Mouse (Mus musculus): ENCODE data around the gene Eif4a2. TPM values are rescaled to one million over a fixed set of nuclear protein-coding genes. Genes with fewer than 3 reads are reported as not detected.

Gene Eif4a2
- total and polyA plus RNA-seq, 3 experiments, result 358 to 660 (median 475) TPM

DNA sequence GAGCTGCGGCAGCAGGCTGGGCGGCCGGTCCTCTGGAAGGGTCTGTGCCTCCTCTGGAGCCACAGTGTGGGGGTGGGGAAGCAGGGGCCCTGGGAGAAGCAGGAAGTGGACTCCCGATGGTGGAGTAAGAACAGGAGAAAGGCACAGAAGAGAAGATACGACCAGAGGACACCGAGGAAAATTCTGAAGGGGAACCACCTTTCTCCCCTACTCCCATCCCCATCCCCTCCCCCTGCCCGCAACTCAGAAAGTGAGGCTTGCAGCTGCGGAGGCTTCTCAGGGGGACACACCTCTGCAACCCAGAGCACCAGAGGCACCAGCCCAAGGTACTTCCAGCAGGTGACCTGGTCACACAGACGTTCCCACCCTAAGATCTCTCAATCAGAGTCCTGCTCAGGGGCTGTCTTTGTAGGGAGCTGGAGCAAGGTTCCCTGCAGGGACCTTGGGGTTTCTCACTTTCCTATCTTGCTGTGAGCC, 7.1 kb upstream of the Eif4a2 start:
- dilution Hi-C loops (cut with MboI; ENCODE audit: extremely low pct_ligation_motif_present, extremely low pct_unique_long_range_greater_than_20kb, low sequenced_read_pairs), result no loop called here
- no peak overlapping the region for H3K4me2 ChIP-seq (ENCODE audit: insufficient read depth, low read depth, poor library complexity, severe bottlenecking)

DNA sequence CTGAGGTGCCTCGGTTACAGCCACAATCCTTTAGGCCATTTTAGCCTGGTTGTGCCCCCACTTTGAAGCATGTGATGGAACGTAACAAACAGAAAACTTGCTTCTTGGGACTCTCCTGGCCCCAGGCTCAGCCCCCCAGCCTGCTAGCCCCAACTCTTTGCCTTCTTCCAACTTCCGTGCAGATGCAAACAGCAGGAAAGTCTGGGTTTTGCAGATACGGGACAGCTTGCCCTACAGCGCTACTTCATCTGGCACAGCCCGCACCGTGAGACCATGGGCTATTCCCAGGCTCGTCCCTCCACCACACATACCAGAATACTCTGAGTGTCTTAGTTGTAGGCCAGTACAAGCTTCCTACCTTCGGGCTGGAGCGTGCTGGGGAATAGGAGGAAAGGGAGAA, 6.6 kb upstream of the Eif4a2 start:
- Histone ChIP-seq H3K4me1 (ENCODE audit: control insufficient read depth in 1 of 2, insufficient read depth in 2 of 2) (peaks cover 7 to 56% of the 10 kb centered on the region in 2 experiments), H3K4me2 (ENCODE audit: insufficient read depth, low read depth, poor library complexity, severe bottlenecking) (no peak overlapping the region), H3K4me3 (replicated peaks in 1 of 3; ENCODE audit: low read depth in 2 of 3, low read length in 2 of 3, poor library complexity in 1 of 3) (no peak overlapping the region)

More for the DNA sequence above, 7.1 kb upstream of the Eif4a2 start:
- Histone ChIP-seq H3K9ac (ENCODE audit: insufficient read depth, low read depth) (no peak overlapping the region), H3K4me3 (replicated peaks in 1 of 3; ENCODE audit: low read depth in 2 of 3, low read length in 2 of 3, poor library complexity in 1 of 3) (no peak overlapping the region), H3K79me2 (replicated peaks; ENCODE audit: control insufficient read depth, extremely low read depth, insufficient read depth, poor library complexity, severe bottlenecking) (no peaks in the 10 kb centered on the region), H3K4me1 (ENCODE audit: control insufficient read depth in 1 of 2, insufficient read depth in 2 of 2) (peaks cover 7 to 56% of the 10 kb centered on the region in 2 experiments), H3K27me3 (replicated peaks) (no peaks in the 10 kb centered on the region), H3K36me3 (replicated peaks in 1 of 2; ENCODE audit: control insufficient read depth in 1 of 2, insufficient read depth in 1 of 2, low read length in 1 of 2) (peaks cover 0 to 17% of the 10 kb centered on the region in 2 experiments), H3K9me3 (replicated peaks; ENCODE audit: low read length) (no peaks in the 10 kb centered on the region), H3K27ac (ENCODE audit: insufficient read depth, low read depth) (no peak overlapping the region)
- no peak for DNase-seq (ENCODE audit: extremely low read depth)
- in situ Hi-C loops (cut with MboI; ENCODE audit: low pct_ligation_motif_present, low pct_unique_long_range_greater_than_20kb, low sequenced_read_pairs), result no loop called here
- TF ChIP-seq MXI1 (IDR thresholded peaks at IDR 0.05; ENCODE audit: low read depth, low read length) (no peak), GABPA (IDR thresholded peaks at IDR 0.05; ENCODE audit: insufficient replicate concordance, low read depth, low read length) (no peak), KAT2A (IDR thresholded peaks at IDR 0.05; ENCODE audit: insufficient replicate concordance, low read length) (no peak), RAD21 (IDR thresholded peaks at IDR 0.05; ENCODE audit: low read depth, low read length) (no peak)

DNA sequence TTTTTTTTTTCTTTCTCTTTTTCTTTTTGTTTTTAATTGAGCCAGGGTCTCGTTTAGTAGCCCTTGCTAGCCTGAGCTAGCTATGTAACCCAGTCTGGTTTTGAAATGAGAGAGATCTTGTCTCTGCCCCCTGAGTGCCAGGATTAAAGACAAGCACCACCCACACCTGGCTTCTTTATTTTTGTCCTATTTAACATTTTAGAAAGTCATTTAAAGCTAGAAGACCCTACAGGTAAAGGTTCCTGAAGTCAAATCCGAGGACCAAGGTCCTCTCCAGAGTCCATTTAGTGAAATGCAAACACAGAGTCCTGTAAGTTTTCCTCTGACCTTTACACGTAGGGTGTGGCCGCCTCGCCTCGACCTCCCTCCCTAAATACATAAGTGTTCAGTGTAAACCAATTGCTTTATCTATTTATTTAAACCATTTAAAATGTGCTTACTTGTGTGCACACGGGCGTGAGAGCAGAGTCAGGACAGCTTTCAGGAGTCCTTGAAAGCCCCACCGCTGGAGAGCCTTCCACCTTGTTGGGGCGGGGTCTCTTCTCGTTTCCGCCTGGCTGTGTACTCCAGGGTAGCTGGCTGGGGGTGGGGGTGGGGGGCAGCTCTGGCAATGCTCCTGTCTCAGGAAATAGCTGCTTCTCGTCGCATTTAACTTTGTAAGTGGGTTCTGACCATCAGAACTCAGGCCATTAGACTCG, 4.8 kb upstream of the Eif4a2 start:
- in situ Hi-C loops (cut with MboI; ENCODE audit: low pct_ligation_motif_present, low pct_unique_long_range_greater_than_20kb, low sequenced_read_pairs), result no loop called here
- TF ChIP-seq TCF12 (IDR thresholded peaks at IDR 0.05; ENCODE audit: low read depth, low read length), result peak; percentile 58
- peak; percentile 55 for TF ChIP-seq ELF1 (IDR thresholded peaks at IDR 0.05; ENCODE audit: low read depth, low read length)
- peak; percentile 70; the same call in 1 of the 2 replicates for TF ChIP-seq MAZ (IDR thresholded peaks at IDR 0.05; ENCODE audit: low read depth, low read length)
- TF ChIP-seq IRF4 (IDR thresholded peaks at IDR 0.05; ENCODE audit: low read depth, low read length), result peak; percentile 47; the same call in 1 of the 2 replicates
- no peak for TF ChIP-seq CTCF (conservative IDR thresholded peaks at IDR 0.05 in 1 of 2, IDR thresholded peaks at IDR 0.05 in 1 of 2; ENCODE audit: low read depth in 2 of 2, low read length in 2 of 2)
- TF ChIP-seq NELFE (IDR thresholded peaks at IDR 0.05; ENCODE audit: low read depth, low read length), result peak; percentile 29; the same call in 1 of the 2 replicates
- TF ChIP-seq BHLHE40 (IDR thresholded peaks at IDR 0.05; ENCODE audit: low read depth, low read length), result peak; percentile 49; the same call in 1 of the 2 replicates
- TF ChIP-seq CHD1 (IDR thresholded peaks at IDR 0.05; ENCODE audit: low read depth, low read length), result peak; percentile 91
- peak; percentile 70 for TF ChIP-seq POLR2A (IDR thresholded peaks at IDR 0.05; ENCODE audit: low read depth, low read length)
- TF ChIP-seq EP300 (IDR thresholded peaks at IDR 0.05; ENCODE audit: low read length), result 0 out of 2 replicates have a peak, but pooled peaks have one; percentile 4
- no peak for TF ChIP-seq USF1 (IDR thresholded peaks at IDR 0.05; ENCODE audit: low read depth, low read length)
- TF ChIP-seq RCOR1 (conservative IDR thresholded peaks at IDR 0.05; ENCODE audit: low read depth, low read length), result 0 out of 2 replicates have a peak, but pooled peaks have one; percentile 39
- peak; percentile 47 for TF ChIP-seq HCFC1 (IDR thresholded peaks at IDR 0.05; ENCODE audit: low read depth, low read length)
- TF ChIP-seq GABPA (IDR thresholded peaks at IDR 0.05; ENCODE audit: insufficient replicate concordance, low read depth, low read length), result no peak
- 0 out of 2 replicates have a peak, but pooled peaks have one; percentile 10 for TF ChIP-seq ETS1 (conservative IDR thresholded peaks at IDR 0.05; ENCODE audit: low read depth, low read length)
- TF ChIP-seq CHD2 (IDR thresholded peaks at IDR 0.05; ENCODE audit: low read length), result peak; percentile 81
- peak; percentile 51 for TF ChIP-seq ZNF384 (IDR thresholded peaks at IDR 0.05; ENCODE audit: low read depth, low read length)

More for the DNA sequence above, 6.6 kb upstream of the Eif4a2 start:
- Histone ChIP-seq H3K27ac (ENCODE audit: insufficient read depth, low read depth) (no peak overlapping the region), H3K27me3 (replicated peaks) (no peaks in the 10 kb centered on the region), H3K79me2 (replicated peaks; ENCODE audit: control insufficient read depth, extremely low read depth, insufficient read depth, poor library complexity, severe bottlenecking) (no peaks in the 10 kb centered on the region), H3K9me3 (replicated peaks; ENCODE audit: low read length) (no peaks in the 10 kb centered on the region), H3K36me3 (replicated peaks in 1 of 2; ENCODE audit: control insufficient read depth in 1 of 2, insufficient read depth in 1 of 2, low read length in 1 of 2) (peaks cover 0 to 17% of the 10 kb centered on the region in 2 experiments), H3K9ac (ENCODE audit: insufficient read depth, low read depth) (no peak overlapping the region)
- no peak for TF ChIP-seq ZKSCAN1 (IDR thresholded peaks at IDR 0.05; ENCODE audit: borderline replicate concordance, low read depth, low read length)
- no peak for TF ChIP-seq CTCF (conservative IDR thresholded peaks at IDR 0.05 in 1 of 2, IDR thresholded peaks at IDR 0.05 in 1 of 2; ENCODE audit: low read depth in 2 of 2, low read length in 2 of 2)
- no peak for TF ChIP-seq ETS1 (conservative IDR thresholded peaks at IDR 0.05; ENCODE audit: low read depth, low read length)
- TF ChIP-seq SMC3 (IDR thresholded peaks at IDR 0.05; ENCODE audit: low read depth, low read length), result no peak
- no peak for TF ChIP-seq RCOR1 (conservative IDR thresholded peaks at IDR 0.05; ENCODE audit: low read depth, low read length)
- TF ChIP-seq NRF1 (IDR thresholded peaks at IDR 0.05; ENCODE audit: low read depth, low read length), result no peak
- TF ChIP-seq KAT2A (IDR thresholded peaks at IDR 0.05; ENCODE audit: insufficient replicate concordance, low read length), result no peak
- TF ChIP-seq EP300 (IDR thresholded peaks at IDR 0.05; ENCODE audit: low read length), result no peak
- TF ChIP-seq IRF4 (IDR thresholded peaks at IDR 0.05; ENCODE audit: low read depth, low read length), result no peak
- no peak for TF ChIP-seq TBP (conservative IDR thresholded peaks at IDR 0.05; ENCODE audit: low read depth, low read length)
- no peak for TF ChIP-seq SIN3A (IDR thresholded peaks at IDR 0.05; ENCODE audit: low read length)
- in situ Hi-C loops (cut with MboI; ENCODE audit: low pct_ligation_motif_present, low pct_unique_long_range_greater_than_20kb, low sequenced_read_pairs), result no loop called here
- dilution Hi-C loops (cut with MboI; ENCODE audit: extremely low pct_ligation_motif_present, extremely low pct_unique_long_range_greater_than_20kb, low sequenced_read_pairs), result no loop called here
- no peak for DNase-seq (ENCODE audit: extremely low read depth)

More for the DNA sequence above, 4.8 kb upstream of the Eif4a2 start:
- H3K4me2 ChIP-seq (ENCODE audit: insufficient read depth, low read depth, poor library complexity, severe bottlenecking), result peak overlapping the region; percentile 92
- H3K9me3 ChIP-seq (replicated peaks; ENCODE audit: low read length), result no peaks in the 10 kb centered on the region
- no peaks in the 10 kb centered on the region for H3K27me3 ChIP-seq (replicated peaks)
- H3K4me3 ChIP-seq (replicated peaks in 1 of 3; ENCODE audit: low read depth in 2 of 3, low read length in 2 of 3, poor library complexity in 1 of 3), result peak overlapping the region; percentile 50 to 70 (median 64)
- H3K79me2 ChIP-seq (replicated peaks; ENCODE audit: control insufficient read depth, extremely low read depth, insufficient read depth, poor library complexity, severe bottlenecking), result no peaks in the 10 kb centered on the region
- peak overlapping the region; percentile 54 for H3K27ac ChIP-seq (ENCODE audit: insufficient read depth, low read depth)
- H3K36me3 ChIP-seq (replicated peaks in 1 of 2; ENCODE audit: control insufficient read depth in 1 of 2, insufficient read depth in 1 of 2, low read length in 1 of 2), result peaks cover 0 to 16% of the 10 kb centered on the region in 2 experiments
- dilution Hi-C loops (cut with MboI; ENCODE audit: extremely low pct_ligation_motif_present, extremely low pct_unique_long_range_greater_than_20kb, low sequenced_read_pairs), result no loop called here
- no peak for DNase-seq (ENCODE audit: extremely low read depth)
- H3K9ac ChIP-seq (ENCODE audit: insufficient read depth, low read depth), result peak overlapping the region; percentile 60
- H3K4me1 ChIP-seq (ENCODE audit: control insufficient read depth in 1 of 2, insufficient read depth in 2 of 2), result peaks cover 7 to 56% of the 10 kb centered on the region in 2 experiments
